Mouse (Mus musculus): ENCODE data around the gene Arhgap18.

The Arhgap18 gene

DNA sequence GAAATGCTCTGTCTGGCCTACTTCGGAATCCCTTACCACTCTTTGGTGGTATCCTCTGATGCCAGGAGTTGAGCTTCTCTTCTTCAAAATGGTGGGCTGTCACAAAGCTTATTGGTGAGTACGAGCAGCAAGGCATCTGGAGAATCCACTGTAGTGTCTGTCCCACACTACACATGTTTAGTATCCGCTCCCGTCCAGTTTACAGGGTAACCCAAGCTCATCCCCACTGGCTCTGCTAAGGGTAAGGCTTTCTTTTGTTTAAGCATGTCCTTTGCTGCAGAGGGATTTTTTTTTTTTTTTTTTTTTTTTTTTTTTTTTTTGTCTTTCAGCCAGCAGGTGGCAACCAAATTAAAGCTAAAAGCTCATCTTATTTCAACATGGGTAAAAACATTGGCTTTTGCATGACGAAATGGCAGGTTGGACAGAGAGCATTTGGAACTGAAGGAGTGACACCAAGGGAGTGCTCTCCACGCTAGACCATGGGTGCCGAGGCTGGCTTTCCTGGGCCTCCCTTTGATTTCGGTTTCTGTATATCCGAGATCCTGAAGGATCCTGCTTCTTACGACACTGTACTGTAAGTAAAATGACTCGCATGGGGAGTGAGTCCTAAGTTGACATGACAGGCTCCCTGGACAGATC lies at the start of gene Arhgap18:
TSS of gene Arhgap18 (plus strand) at position 493 of the 639 bp plus-strand sequence.
- peak in 1 of 2 experiments; percentile 31 for DNase-seq

- DNase-seq = no peak
Observed at GRCm38 (mm10) chr10:26710458-26711011, 42.7 kb upstream of the Arhgap18 start.

GRCm38 (mm10) chr10:26711068-26711467 lies 42.2 kb upstream of the Arhgap18 start:
- peak; percentile 26 to 52 for DNase-seq

DNA sequence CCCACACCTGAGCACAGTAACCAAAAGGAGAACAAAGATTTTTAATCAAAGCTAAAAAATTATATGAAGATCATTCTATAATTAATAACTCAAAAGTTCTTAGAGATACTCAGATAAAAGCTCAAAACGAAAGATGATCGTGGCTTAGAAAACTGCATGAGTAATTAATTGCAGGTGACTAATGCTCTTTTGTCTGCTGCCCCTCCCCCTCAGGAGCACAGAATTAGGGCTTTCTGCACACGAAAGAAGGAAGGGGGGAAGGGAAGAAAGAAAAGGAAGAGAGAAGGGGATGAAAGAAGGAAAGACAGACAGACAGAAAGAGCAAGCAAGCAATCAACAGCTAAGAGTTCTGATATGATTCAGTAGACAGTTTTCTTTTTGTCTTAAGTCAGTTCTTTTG lies 39.2 kb upstream of the Arhgap18 start:
- DNase-seq = no peak

DNA sequence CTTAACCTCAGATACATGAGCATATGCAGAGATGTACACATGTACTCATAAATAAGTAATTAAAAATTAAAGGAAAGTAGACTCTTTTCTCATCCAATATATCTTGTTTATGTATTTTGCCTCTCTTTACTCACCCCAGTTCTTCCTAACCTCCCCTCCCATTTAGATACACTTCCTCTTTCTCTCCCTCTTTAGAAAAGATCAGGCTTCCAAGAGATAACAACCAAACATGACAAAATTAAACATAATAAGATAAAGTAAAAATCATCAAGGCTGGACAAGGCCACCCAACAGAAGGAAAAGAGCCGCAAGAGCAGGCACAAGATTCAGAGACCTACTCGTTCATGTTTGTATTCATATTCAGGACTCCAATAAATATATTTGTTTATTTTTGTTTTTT lies 28.5 kb upstream of the Arhgap18 start:
- DNase-seq = no peak

- no peak for DNase-seq
Observed at GRCm38 (mm10) chr10:26725255-26725654, 28.0 kb upstream of the Arhgap18 start.

DNA sequence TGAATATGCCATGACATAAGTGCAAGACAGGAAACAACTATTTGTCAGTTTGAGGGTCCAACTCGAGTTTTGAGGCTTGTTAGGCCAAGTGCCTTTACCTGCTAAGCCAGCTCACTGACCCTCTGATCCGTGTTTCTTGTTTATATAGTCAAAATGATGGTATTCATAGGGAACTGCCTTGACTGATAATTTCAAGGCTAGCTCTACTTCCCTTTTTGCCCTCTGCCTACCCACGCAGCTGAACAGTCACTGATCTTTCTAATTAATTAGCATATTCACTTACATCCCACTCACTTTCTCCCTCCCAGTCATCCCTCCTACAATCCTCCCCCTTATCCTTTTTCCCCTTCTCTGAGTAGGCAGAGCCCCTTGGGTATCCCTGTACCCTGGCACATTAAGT lies 2.4 kb upstream of the Arhgap18 start:
- no peak for DNase-seq

- DNase-seq = peak; percentile 67 to 73
Observed at GRCm38 (mm10) chr10:26752064-26752928, 925 bp upstream of the Arhgap18 start.

- no peak for DNase-seq
Observed at GRCm38 (mm10) chr10:26754006-26754405, 785 bp downstream of the Arhgap18 start.

GRCm38 (mm10) chr10:26757231-26757630 lies 4.0 kb downstream of the Arhgap18 start:
- DNase-seq = no peak

DNA sequence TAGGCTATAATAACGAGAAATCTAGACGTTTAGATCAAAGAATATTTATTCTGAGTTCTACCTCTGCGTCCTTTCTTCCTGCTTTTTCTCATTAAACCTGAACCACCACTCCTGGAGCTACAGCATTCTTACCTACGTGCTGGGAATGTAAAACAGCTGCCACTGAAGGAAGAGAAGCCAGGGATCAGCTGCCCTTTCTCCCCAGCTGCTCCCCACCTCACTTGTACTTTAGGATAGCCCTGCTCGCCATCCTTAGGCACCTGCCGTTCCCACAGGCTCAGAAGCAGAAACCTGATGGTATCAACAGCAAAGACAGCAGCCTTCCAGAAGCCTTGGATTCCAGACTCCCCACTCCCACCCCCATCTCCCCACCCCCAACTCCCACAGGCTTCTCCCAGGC lies 6.2 kb downstream of the Arhgap18 start:
- DNase-seq = peak in 1 of 2 experiments; percentile 27

DNA sequence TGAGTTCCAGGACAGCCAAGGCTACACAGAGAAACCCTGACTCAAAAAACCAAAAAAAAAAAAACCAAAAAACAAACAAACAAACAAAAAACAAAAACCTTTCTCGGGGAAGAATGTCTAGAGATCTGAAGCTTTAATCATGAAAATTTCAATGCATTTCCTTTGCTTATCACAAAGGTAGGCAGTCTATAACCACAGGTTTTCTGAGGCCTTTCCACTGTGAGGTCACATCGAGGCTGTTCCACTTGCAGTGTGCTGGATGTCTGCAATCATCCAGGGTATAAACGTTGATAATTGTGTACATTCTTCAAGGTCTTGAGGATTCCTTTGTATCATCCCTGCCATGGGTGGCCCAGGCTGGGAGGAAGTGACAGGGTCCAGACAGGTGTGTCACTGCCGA lies 7.9 kb downstream of the Arhgap18 start:
- DNase-seq = no peak

GRCm38 (mm10) chr10:26761991-26762903 lies 9.0 kb downstream of the Arhgap18 start:
- no peak for DNase-seq

DNA sequence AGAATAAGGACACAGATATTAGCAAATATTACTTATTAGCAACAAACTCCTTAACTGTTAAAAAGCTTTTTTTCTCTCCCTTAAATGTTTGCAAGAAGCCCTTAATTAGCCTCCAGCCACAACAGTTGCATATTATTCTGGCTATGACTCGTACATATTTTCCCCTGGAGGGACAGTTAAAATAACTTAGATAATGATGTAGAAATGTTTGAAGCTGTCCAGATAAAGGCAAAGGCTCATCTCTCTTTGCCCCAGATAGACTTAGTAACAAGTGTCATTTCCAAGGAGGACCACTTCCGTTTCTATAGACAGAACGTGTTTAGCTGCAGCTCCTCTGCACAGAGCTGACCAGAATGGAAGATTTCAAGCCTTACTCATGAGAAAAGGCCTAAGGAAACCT lies 14.0 kb downstream of the Arhgap18 start:
- DNase-seq = no peak

DNA sequence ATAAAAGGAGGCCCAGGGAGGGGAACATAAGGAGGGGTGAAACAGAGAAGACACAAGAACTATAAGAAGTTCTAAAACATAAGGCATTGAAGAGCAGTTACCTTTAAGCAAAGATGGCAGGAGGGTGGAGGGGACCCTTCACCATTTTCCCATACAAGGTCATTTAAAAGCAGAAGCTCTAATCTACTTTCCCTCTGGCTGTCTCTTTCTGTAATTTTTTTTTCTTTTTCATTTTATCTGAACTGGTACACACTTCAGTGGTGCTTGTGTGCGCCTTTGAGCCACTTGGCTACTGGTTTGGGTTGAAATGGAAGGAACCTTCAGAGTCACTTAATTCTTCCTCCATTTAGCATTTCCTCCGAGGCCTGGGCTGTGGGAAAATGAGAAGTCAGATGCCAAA lies 15.7 kb downstream of the Arhgap18 start:
- DNase-seq = no peak

DNA sequence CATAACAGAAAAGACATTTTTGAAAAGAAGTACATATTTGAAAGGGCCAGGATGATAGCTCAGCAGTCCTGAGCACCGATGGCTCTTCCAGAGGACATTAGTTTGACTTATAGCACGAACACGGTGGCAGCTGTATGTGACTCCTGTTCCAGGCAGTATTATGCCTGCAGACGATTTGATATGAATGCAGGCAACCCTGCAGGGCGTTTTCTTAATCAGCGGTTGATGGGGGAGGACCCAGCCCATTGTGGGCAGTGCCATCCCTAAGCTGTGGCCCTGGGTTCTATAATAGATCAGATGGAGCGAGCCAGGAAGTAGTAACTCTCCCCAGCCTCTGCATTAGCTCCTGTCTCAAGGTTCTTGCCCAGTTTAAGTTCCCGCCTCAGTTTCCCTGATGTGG lies 16.8 kb downstream of the Arhgap18 start:
- DNase-seq = no peak

DNA sequence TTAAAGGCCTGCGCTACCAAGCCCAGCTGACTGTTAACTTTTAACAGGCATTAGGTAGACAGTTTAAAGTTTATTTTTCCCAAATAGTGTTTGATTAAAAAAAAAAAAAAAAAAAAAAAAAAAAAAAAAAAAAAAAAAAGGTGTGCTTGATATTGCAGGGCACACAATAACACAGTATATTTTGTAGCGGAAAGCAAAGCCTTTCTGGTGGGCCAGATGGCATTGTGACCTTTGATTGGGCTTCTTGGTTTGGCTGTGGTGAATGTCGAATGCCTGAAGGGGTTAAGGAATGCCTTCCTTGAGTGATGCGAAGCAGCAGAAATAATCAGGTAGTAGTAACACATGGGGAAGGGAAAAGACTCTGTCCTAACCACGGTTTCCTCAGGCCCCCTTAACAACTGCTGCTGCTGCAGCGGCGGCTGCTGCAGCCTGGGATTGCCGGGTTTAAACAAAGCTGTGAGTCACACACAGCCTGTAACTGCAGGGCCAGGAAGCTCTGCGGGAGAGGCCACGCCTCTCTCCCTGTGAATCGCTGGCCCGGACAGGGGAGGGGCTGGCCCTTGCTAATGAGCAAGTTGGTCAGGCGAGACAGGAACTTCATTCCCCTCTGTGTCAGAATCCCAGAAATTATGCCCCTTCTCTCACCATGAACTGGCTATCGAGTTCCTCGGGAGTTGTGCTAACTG lies 18.9 kb downstream of the Arhgap18 start:
- DNase-seq = peak; percentile 87 to 94

DNA sequence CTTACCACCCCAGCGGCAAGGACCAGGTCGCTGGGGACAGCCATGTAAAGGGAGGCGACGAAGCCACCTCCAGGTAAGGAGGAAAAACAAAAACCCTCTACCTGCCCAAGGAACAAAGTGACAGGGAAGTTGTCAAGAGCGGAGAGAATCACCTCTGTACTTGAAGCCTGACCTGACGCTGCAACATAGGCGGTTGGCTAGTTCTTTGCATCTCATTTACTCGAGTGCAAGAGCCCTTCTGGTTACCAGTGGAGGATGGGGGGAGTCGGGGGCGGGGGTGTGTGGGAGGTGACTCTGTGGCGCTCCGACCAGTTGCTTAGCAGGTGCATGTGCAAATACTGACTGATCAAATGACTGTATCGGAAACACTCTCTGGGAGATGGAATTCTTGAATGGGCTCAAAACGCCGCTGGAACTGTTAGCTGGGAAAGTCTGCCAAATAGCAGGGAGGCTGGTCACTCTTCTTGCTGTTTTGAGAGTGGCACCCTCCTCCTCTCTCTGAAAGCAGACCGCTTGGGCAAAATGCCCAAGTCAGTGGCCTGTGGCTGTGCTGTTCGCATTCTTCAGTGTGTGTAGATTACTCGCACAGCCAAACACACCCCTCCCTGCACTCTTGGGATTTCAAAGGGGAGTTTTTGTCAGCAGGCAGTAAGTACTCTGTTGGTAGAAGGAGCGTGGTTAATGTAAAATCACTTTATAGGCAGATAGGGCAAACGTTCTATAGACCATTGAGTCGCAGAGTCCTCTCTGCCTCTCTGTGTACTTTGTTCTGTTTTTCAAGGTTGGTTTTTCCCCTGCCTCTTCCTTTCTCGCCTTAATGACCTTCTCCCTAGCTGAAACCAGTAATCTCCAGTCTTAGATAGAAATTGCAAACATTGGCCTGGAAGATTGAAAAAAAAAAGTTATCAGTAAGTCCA lies 19.7 kb downstream of the Arhgap18 start:
- DNase-seq = peak; percentile 84 to 90

GRCm38 (mm10) chr10:26773541-26773940 lies 20.3 kb downstream of the Arhgap18 start:
- peak in 1 of 2 experiments; percentile 37 for DNase-seq

GRCm38 (mm10) chr10:26774266-26774665 lies 21.0 kb downstream of the Arhgap18 start:
- no peak for DNase-seq

- no peak for DNase-seq
Observed at GRCm38 (mm10) chr10:26776443-26776842, 23.2 kb downstream of the Arhgap18 start.

Measured in kidney, postnatal 4 days (tissue).